Mouse (Mus musculus) cerebellum, adult (tissue): ENCODE results near the gene Ap1m2.
"Not testable (repeated sequence)": the region's sequence is repeated elsewhere in the genome, so short reads cannot be mapped to it uniquely, and the experiment has no call there.

Experiments
- ATAC-seq: cut with Nextera tagmentation; 2 replicates; pipeline ENCODE4 v1.9.2; 2017; ENCODE audit warnings: mild to moderate bottlenecking, moderate library complexity, mixed read lengths; ENCODE audit not compliant: insufficient number of reproducible peaks, low FRiP score, low TSS enrichment

The Ap1m2 gene

GRCm38 (mm10) chr9:21291022-21291787 is 20.9 kb downstream of the Ap1m2 start, which contains the start of gene Cdkn2d:
Gene Cdkn2d (minus strand): TSS chr9:21291407.
- peak; percentile 94 for ATAC-seq

DNA sequence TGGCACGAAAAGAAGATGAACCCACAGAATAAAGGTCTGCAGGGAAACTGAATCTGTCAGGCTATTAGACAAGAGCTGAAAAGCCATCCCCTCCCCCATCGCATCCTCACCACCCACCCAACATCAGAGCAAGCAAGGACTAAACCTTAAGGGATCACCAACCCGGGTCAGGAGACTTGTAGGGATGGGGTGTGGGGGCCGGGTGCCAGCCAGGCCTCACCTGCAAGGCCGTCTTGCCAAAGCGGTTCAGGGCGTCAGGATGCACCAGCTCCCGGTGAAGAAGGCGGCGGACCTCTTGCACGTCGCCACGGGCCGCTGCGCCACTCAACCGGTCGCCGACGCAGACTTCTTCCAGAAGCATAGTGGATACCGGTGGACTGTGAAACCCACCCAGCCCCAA is 21.5 kb downstream of the Ap1m2 start:
- peak; percentile 2; the same call in 1 of the 2 replicates for ATAC-seq

- ATAC-seq = no peak
These were observed 22.8 kb downstream of the Ap1m2 start for GRCm38 (mm10) chr9:21289337-21289671.

DNA sequence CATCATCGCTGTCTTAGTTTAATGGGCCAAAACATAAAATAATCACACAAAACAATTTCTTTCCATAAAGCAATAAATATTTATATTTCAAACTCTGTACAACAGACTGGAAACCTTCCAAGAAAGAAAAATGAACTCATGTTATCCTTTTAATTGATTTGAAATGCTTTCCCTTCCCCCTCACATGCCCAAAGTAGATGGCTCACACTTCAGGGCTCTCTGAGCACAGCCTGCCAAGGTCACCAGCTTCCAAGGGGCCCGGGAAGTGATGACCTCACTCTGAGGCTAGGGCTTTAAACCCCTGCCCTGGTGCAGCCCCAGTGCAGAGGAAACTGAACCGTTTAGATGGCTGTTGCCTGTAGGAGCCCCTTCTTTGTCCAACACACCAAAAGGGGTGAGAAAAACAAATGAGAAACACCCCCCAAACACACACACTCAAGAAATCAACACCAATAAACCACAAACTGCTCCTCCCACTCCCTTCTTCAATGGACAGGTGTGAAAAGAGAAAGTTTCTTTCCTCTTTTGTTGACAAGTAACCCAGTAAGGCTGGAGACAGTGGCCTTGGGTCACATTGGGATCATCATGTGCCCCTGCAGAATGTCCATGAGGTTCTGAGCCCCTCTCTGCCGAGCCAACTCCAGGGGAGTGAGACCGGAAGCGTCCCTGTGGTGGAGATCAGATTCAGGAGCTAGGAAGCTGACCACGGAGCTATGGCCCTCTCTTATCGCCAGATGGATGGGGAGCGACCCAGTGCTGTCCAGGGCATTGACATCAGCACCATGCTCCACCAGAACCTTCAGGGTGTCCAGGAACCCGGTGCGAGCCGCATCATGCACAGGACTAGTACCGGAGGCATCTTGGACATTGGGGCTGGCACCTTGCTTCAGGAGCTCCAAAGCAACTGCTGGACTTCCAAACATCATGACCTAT is 23.5 kb downstream of the Ap1m2 start:
- ATAC-seq = no peak

- peak; percentile 78 for ATAC-seq
These were observed 24.4 kb downstream of the Ap1m2 start, which contains the start of gene Kri1 for GRCm38 (mm10) chr9:21287571-21288402. Gene Kri1 (minus strand): TSS chr9:21287969.

GRCm38 (mm10) chr9:21286753-21287152 is 25.4 kb downstream of the Ap1m2 start:
- ATAC-seq = no peak

DNA sequence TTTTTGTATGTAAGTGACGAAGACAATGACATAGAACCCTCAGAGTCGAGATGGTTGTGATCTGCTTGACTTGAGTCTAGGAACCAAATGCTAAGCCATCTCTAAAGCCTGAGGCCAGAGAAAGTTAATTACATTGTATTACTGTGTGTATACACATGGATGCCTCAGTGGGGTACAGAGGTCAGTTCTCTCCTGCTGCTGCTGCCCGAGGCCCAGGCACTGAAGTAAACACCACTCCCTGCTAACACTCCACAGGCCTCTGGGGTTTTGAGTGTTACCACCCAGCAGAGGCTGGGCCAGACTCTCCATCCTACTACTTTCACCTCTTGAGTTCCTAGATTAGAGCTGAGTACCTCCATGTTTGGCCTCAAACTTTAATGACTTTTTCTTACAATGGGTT is 28.1 kb downstream of the Ap1m2 start:
- ATAC-seq = no peak

DNA sequence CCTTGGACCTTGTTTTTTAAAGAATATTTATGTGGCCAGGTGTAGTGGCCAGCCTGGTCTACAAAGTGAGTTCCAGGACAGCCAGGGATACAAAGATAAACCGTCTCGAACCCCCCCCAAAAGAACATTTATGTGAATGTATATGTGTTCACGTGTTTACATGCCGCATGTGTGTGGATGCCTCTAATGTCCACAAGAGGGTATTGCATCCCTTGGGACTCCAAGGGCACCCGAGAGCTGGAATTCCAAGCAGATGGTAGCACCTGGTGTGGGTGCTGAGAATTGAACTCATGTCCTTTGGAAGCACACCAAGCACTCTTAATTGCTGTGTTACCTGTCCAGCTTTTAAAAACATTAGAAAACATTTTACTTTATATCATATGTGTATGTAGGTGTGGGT is 28.5 kb downstream of the Ap1m2 start:
- ATAC-seq = no peak

DNA sequence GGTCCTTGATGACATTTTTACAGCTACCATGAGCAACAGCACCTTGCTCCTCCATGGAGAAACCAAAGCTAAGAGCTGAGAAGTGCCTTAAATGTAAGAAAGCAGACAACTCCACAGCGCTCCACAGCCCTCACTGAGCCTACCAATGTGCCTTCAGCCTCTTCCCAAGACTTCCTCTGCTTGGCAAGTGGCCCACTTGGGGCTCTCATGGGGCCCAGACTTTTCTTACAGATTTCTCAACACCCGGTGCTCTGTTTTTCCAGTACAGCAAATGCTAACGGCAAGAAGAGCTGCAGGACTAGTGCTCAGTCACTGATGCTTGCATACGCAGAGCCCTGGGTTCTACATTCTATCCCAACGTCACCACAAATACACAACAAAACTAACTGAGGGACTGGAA is 34.4 kb downstream of the Ap1m2 start:
- no peak for ATAC-seq

- ATAC-seq = no peak
These were observed 35.8 kb downstream of the Ap1m2 start for GRCm38 (mm10) chr9:21276307-21276706.

DNA sequence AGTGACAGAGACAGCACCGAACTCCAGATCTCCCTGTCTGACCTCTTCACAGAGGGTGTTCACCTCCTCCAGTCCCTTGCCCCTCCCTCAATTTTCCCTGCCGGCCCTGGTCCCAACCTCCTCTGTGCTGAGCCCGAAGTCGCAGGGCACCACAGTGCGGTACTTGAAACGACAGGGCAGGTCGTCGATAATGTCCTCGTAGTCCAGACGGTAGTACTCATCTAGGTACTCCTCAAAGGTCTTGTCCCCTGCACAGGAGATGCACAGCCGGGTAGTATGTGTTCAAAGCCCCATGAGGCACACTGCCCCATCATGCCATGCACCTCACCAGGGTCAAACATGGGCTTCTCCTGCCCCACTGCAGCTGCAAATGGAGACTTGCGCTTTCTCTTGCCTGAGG is 36.4 kb downstream of the Ap1m2 start:
- ATAC-seq = no peak

DNA sequence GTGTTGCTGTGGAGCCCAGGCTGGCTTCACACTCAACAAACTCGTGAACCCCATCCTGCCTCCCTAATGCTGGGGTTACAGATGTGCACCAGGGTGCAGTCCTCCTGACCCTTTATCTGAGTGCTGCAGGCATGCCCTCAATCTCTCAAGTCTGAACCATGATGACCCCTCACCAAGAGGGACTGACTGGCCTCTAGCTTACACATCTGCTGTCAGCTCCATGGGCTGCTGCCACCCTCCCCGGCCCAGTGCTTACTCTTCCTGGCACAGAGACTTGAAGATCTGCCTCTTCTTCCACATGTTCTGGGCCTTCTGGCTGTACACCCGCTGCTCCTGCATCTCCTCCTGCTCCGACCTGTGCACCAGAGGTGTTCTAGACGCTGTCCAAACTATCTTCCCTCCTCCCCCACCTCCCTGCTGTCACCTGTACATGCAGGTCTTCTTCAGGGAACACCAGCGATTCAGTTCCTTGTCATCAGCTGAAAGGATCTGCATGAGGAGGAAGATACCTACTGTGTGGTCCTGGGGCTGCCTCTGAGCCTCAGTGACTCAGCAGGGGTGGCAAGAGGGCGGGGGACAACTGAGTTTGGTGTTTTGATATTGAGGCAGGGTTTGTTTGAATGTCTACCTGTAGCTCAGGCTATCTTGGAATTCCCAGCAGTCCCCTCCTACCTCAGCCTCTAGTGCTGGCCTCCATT is 37.0 kb downstream of the Ap1m2 start:
- no peak for ATAC-seq

GRCm38 (mm10) chr9:21274336-21274735 is 37.8 kb downstream of the Ap1m2 start:
- ATAC-seq = no peak

GRCm38 (mm10) chr9:21273520-21274228 is 38.5 kb downstream of the Ap1m2 start:
- no peak for ATAC-seq

GRCm38 (mm10) chr9:21273094-21273493 is 39.0 kb downstream of the Ap1m2 start:
- ATAC-seq = no peak

- no peak for ATAC-seq
These were observed 39.7 kb downstream of the Ap1m2 start for GRCm38 (mm10) chr9:21272391-21272790.

DNA sequence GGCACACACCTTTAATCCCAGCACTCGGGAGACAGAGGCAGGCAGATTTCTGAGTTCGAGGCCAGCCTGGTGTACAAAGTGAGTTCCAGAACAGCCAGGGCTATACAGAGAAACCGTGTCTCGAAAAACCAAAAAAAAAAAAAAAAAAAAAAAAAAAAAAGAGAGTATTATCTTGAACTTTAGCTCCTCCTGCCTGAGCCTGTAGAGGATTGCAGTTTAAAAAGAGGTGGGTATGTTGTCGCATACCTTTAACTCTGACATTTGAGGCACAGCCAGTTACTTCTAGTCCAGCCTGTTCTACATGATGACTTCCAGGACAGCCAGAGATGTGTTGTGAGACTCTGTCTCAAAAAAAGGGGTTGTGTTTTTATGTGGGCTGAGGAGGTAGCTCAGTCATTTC is 42.5 kb downstream of the Ap1m2 start:
- ATAC-seq = not testable (repeated sequence)

- no peak for ATAC-seq
These were observed 43.8 kb downstream of the Ap1m2 start for GRCm38 (mm10) chr9:21268305-21268704.

GRCm38 (mm10) chr9:21266889-21267288 is 45.2 kb downstream of the Ap1m2 start:
- ATAC-seq = no peak
